Mouse (Mus musculus): ENCODE measurements at regions not wholly inside any gene's neighbourhood (a gene's known extent, or its start where the extent isn't known, plus 50 kb on each side); places are given as distances from the start of the nearest gene placed in this dataset.

GRCm38 (mm10) chr4:53351104-53351607 lies 89.1 kb upstream of the Slc44a1 start:
- WGBS, result 87% methylated on average over 4 of the region's 4 CpGs
- no peak overlapping the region for H3K4me3 ChIP-seq (replicated peaks; ENCODE audit: low read length)
- no peaks in the 10 kb centered on the region for H3K9me3 ChIP-seq (ENCODE audit: control insufficient read depth, low read length)
- no peak overlapping the region for H3K9ac ChIP-seq (replicated peaks; ENCODE audit: low read depth, low read length)
- no peaks in the 10 kb centered on the region for H3K27me3 ChIP-seq (replicated peaks; ENCODE audit: control insufficient read depth, insufficient read depth, low read length)
- H3K4me1 ChIP-seq (replicated peaks; ENCODE audit: control insufficient read depth, insufficient read depth, low read length), result no peaks in the 10 kb centered on the region; the same call in 1 of the 2 replicates
- ATAC-seq, result no peak
- H3K27ac ChIP-seq (ENCODE audit: low read length), result no peak overlapping the region
- no peak overlapping the region for H3K4me2 ChIP-seq (ENCODE audit: low read length)
- no peaks in the 10 kb centered on the region for H3K36me3 ChIP-seq (ENCODE audit: control insufficient read depth, insufficient read depth)

GRCm38 (mm10) chr4:53345346-53345745 lies 94.9 kb upstream of the Slc44a1 start:
- H3K4me1 ChIP-seq (replicated peaks; ENCODE audit: control insufficient read depth, insufficient read depth, low read length), result no peaks in the 10 kb centered on the region
- H3K27ac ChIP-seq (ENCODE audit: low read length), result no peak overlapping the region
- WGBS, result 98% methylated on average over 4 of the region's 4 CpGs
- no peaks in the 10 kb centered on the region for H3K27me3 ChIP-seq (replicated peaks; ENCODE audit: control insufficient read depth, insufficient read depth, low read length)
- no peak overlapping the region for H3K4me3 ChIP-seq (replicated peaks; ENCODE audit: low read length)
- H3K9me3 ChIP-seq (ENCODE audit: control insufficient read depth, low read length), result peaks cover 4% of the 10 kb centered on the region; the same call in 1 of the 2 replicates
- no peak overlapping the region for H3K4me2 ChIP-seq (ENCODE audit: low read length)
- no peak for ATAC-seq
- no peak overlapping the region for H3K9ac ChIP-seq (replicated peaks; ENCODE audit: low read depth, low read length)
- H3K36me3 ChIP-seq (ENCODE audit: control insufficient read depth, insufficient read depth), result no peaks in the 10 kb centered on the region

GRCm38 (mm10) chr4:53344546-53344945 lies 95.7 kb upstream of the Slc44a1 start:
- no peak overlapping the region for H3K9ac ChIP-seq (replicated peaks; ENCODE audit: low read depth, low read length)
- no peak overlapping the region for H3K4me3 ChIP-seq (replicated peaks; ENCODE audit: low read length)
- no peak overlapping the region for H3K27ac ChIP-seq (ENCODE audit: low read length)
- 86% methylated on average over 8 of the region's 8 CpGs for WGBS
- H3K9me3 ChIP-seq (ENCODE audit: control insufficient read depth, low read length), result peaks cover 4% of the 10 kb centered on the region; the same call in 1 of the 2 replicates
- no peaks in the 10 kb centered on the region for H3K27me3 ChIP-seq (replicated peaks; ENCODE audit: control insufficient read depth, insufficient read depth, low read length)
- no peak for ATAC-seq
- no peak overlapping the region for H3K4me2 ChIP-seq (ENCODE audit: low read length)
- no peaks in the 10 kb centered on the region for H3K36me3 ChIP-seq (ENCODE audit: control insufficient read depth, insufficient read depth)
- no peaks in the 10 kb centered on the region for H3K4me1 ChIP-seq (replicated peaks; ENCODE audit: control insufficient read depth, insufficient read depth, low read length)

GRCm38 (mm10) chr4:53341181-53341580 lies 99.0 kb upstream of the Slc44a1 start:
- Histone ChIP-seq H3K36me3 (ENCODE audit: control insufficient read depth, insufficient read depth) (no peaks in the 10 kb centered on the region), H3K4me3 (replicated peaks; ENCODE audit: low read length) (no peak overlapping the region), H3K9ac (replicated peaks; ENCODE audit: low read depth, low read length) (no peak overlapping the region), H3K9me3 (ENCODE audit: control insufficient read depth, low read length) (peaks cover 4% of the 10 kb centered on the region; the same call in 1 of the 2 replicates), H3K4me2 (ENCODE audit: low read length) (no peak overlapping the region), H3K4me1 (replicated peaks; ENCODE audit: control insufficient read depth, insufficient read depth, low read length) (no peaks in the 10 kb centered on the region), H3K27me3 (replicated peaks; ENCODE audit: control insufficient read depth, insufficient read depth, low read length) (no peaks in the 10 kb centered on the region), H3K27ac (ENCODE audit: low read length) (no peak overlapping the region)
- 98% methylated on average over 4 of the region's 4 CpGs for WGBS
- no peak for ATAC-seq

GRCm38 (mm10) chr4:53340021-53340667 lies 100.1 kb upstream of the Slc44a1 start:
- 86% methylated on average over 13 of the region's 14 CpGs for WGBS
- no peak overlapping the region for H3K4me2 ChIP-seq (ENCODE audit: low read length)

GRCm38 (mm10) chr4:53339125-53340020 lies 100.8 kb upstream of the Slc44a1 start:
- Histone ChIP-seq H3K9me3 (ENCODE audit: control insufficient read depth, low read length) (peaks cover 4% of the 10 kb centered on the region; the same call in 1 of the 2 replicates), H3K9ac (replicated peaks; ENCODE audit: low read depth, low read length) (no peak overlapping the region), H3K4me1 (replicated peaks; ENCODE audit: control insufficient read depth, insufficient read depth, low read length) (no peaks in the 10 kb centered on the region), H3K4me3 (replicated peaks; ENCODE audit: low read length) (no peak overlapping the region), H3K36me3 (ENCODE audit: control insufficient read depth, insufficient read depth) (no peaks in the 10 kb centered on the region), H3K27me3 (replicated peaks; ENCODE audit: control insufficient read depth, insufficient read depth, low read length) (no peaks in the 10 kb centered on the region), H3K4me2 (ENCODE audit: low read length) (no peak overlapping the region), H3K27ac (ENCODE audit: low read length) (no peak overlapping the region)
- no peak for ATAC-seq
- WGBS, result 43% methylated on average over 12 of the region's 12 CpGs

More at GRCm38 (mm10) chr4:53340021-53340667, 100.1 kb upstream of the Slc44a1 start:
- H3K27ac ChIP-seq (ENCODE audit: low read length), result no peak overlapping the region
- no peaks in the 10 kb centered on the region for H3K36me3 ChIP-seq (ENCODE audit: control insufficient read depth, insufficient read depth)
- H3K9me3 ChIP-seq (ENCODE audit: control insufficient read depth, low read length), result peaks cover 4% of the 10 kb centered on the region; the same call in 1 of the 2 replicates
- no peak overlapping the region for H3K9ac ChIP-seq (replicated peaks; ENCODE audit: low read depth, low read length)
- H3K27me3 ChIP-seq (replicated peaks; ENCODE audit: control insufficient read depth, insufficient read depth, low read length), result no peaks in the 10 kb centered on the region
- H3K4me1 ChIP-seq (replicated peaks; ENCODE audit: control insufficient read depth, insufficient read depth, low read length), result no peaks in the 10 kb centered on the region
- H3K4me3 ChIP-seq (replicated peaks; ENCODE audit: low read length), result no peak overlapping the region
- ATAC-seq, result no peak

- H3K4me1 ChIP-seq (replicated peaks; ENCODE audit: control insufficient read depth, insufficient read depth, low read length), result no peaks in the 10 kb centered on the region
- H3K27ac ChIP-seq (ENCODE audit: low read length), result no peak overlapping the region
- 80% methylated on average over 4 of the region's 4 CpGs for WGBS
- no peak overlapping the region for H3K4me3 ChIP-seq (replicated peaks; ENCODE audit: low read length)
- H3K4me2 ChIP-seq (ENCODE audit: low read length), result no peak overlapping the region
- H3K36me3 ChIP-seq (ENCODE audit: control insufficient read depth, insufficient read depth), result no peaks in the 10 kb centered on the region
- H3K27me3 ChIP-seq (replicated peaks; ENCODE audit: control insufficient read depth, insufficient read depth, low read length), result no peaks in the 10 kb centered on the region
- H3K9ac ChIP-seq (replicated peaks; ENCODE audit: low read depth, low read length), result no peak overlapping the region
- peaks cover 4% of the 10 kb centered on the region; the same call in 1 of the 2 replicates for H3K9me3 ChIP-seq (ENCODE audit: control insufficient read depth, low read length)
- no peak for ATAC-seq
Measured at GRCm38 (mm10) chr4:53338479-53338878, 101.7 kb upstream of the Slc44a1 start.

- Histone ChIP-seq H3K4me1 (replicated peaks; ENCODE audit: control insufficient read depth, insufficient read depth, low read length) (no peaks in the 10 kb centered on the region), H3K36me3 (ENCODE audit: control insufficient read depth, insufficient read depth) (no peaks in the 10 kb centered on the region), H3K9ac (replicated peaks; ENCODE audit: low read depth, low read length) (no peak overlapping the region), H3K4me3 (replicated peaks; ENCODE audit: low read length) (no peak overlapping the region), H3K9me3 (ENCODE audit: control insufficient read depth, low read length) (peaks cover 4% of the 10 kb centered on the region; the same call in 1 of the 2 replicates), H3K27ac (ENCODE audit: low read length) (no peak overlapping the region), H3K27me3 (replicated peaks; ENCODE audit: control insufficient read depth, insufficient read depth, low read length) (no peaks in the 10 kb centered on the region), H3K4me2 (ENCODE audit: low read length) (no peak overlapping the region)
- WGBS, result 61% methylated on average over 8 of the region's 8 CpGs
- no peak for ATAC-seq
Measured at GRCm38 (mm10) chr4:53337784-53338183, 102.4 kb upstream of the Slc44a1 start.

Measured in forebrain, embryonic 16.5 days (tissue).